Mouse (Mus musculus) embryonic facial prominence, embryonic 14.5 days (tissue): ENCODE results near the gene Gstt4. TPM values are rescaled to one million over a fixed set of nuclear protein-coding genes. Genes with fewer than 3 reads are reported as not detected.

Experiments
- ATAC-seq: fragments of 200-750 bp; cut with Nextera tagmentation; 2 replicates; pipeline ENCODE4 v1.8.0; 2017; ENCODE audit warnings: low read depth, moderate number of reproducible peaks, moderate TSS enrichment
- DNase-seq: peaks from one replicate; pipeline ENCODE4 v3.0.0-alpha.2; 2015; ENCODE audit warnings: low spot score
- H3K27ac ChIP-seq: fragments of 300-500 bp; sonication (generic); replicated peaks from 2 replicates; pipeline ENCODE4 v1.5.1; 2014; ENCODE audit warnings: low read depth, mild to moderate bottlenecking, low read length, moderate library complexity
- H3K27me3 ChIP-seq: fragments of 300-500 bp; sonication (generic); replicated peaks from 2 replicates; pipeline ENCODE4 v1.6.1; 2014; ENCODE audit warnings: low read length; ENCODE audit not compliant: control insufficient read depth, insufficient read depth
- H3K36me3 ChIP-seq: fragments of 300-500 bp; sonication (generic); 2 replicates; pipeline ENCODE4 v1.6.1; 2014; ENCODE audit warnings: low read length, mixed read lengths; ENCODE audit not compliant: control insufficient read depth, insufficient read depth
- H3K4me1 ChIP-seq: fragments of 300-500 bp; sonication (generic); 2 replicates; pipeline ENCODE4 v1.6.1; 2014; ENCODE audit warnings: antibody characterized with exemption, low read length; ENCODE audit not compliant: control insufficient read depth, insufficient read depth
- H3K4me2 ChIP-seq: fragments of 300-500 bp; sonication (generic); 2 replicates; pipeline ENCODE4 v1.6.1; 2014; ENCODE audit warnings: low read depth, mild to moderate bottlenecking, low read length, moderate library complexity, mixed read lengths
- H3K4me3 ChIP-seq: fragments of 300-500 bp; sonication (generic); 2 replicates; pipeline ENCODE4 v1.5.1; 2014; ENCODE audit warnings: low read depth, mild to moderate bottlenecking, low read length
- H3K9ac ChIP-seq: fragments of 300-500 bp; sonication (generic); 2 replicates; pipeline ENCODE4 v1.6.1; 2014; ENCODE audit warnings: low read depth, mild to moderate bottlenecking, low read length, moderate library complexity, mixed read lengths
- H3K9me3 ChIP-seq: fragments of 300-500 bp; sonication (generic); 2 replicates; pipeline ENCODE4 v1.6.1; 2016; ENCODE audit warnings: low read length; ENCODE audit not compliant: control insufficient read depth
- WGBS: fragments of 180-500 bp; shearing (Covaris S2); extraction: QIAGEN DNeasy Blood & Tissue Kit; methylation state at CpG from one replicate; pipeline ENCODE4 v1.1.7; 2014; 5-methylcytosine and 5-hydroxymethylcytosine counted together
- polyA plus RNA-seq: library from polyadenylated mRNA; unstranded; fragments of >200 nt; fragmentation: Nextera tagmentation; extraction: Ambion mirVana; gene quantifications from 2 replicates; pipeline ENCODE4 v1.2.1, GENCODE M21; 2014

The Gstt4 gene
- polyA plus RNA-seq, 1 experiment from 2014 or later = not detected

GRCm38 (mm10) chr10:75834250-75834649 is 11.9 kb upstream of the Gstt4 start:
- Histone ChIP-seq H3K27ac (no peak overlapping the region), H3K4me2 (peak overlapping the region; percentile 72), H3K4me3 (peak overlapping the region; percentile 42), H3K36me3 (no peaks in the 10 kb centered on the region), H3K9ac (peak overlapping the region; percentile 60), H3K4me1 (peaks cover 36% of the 10 kb centered on the region), H3K27me3 (peaks cover 8% of the 10 kb centered on the region; the same call in 1 of the 2 replicates), H3K9me3 (no peaks in the 10 kb centered on the region)
- peak; percentile 87 for DNase-seq
- 3% methylated on average over 21 of the region's 21 CpGs for WGBS
- ATAC-seq = no peak

DNA sequence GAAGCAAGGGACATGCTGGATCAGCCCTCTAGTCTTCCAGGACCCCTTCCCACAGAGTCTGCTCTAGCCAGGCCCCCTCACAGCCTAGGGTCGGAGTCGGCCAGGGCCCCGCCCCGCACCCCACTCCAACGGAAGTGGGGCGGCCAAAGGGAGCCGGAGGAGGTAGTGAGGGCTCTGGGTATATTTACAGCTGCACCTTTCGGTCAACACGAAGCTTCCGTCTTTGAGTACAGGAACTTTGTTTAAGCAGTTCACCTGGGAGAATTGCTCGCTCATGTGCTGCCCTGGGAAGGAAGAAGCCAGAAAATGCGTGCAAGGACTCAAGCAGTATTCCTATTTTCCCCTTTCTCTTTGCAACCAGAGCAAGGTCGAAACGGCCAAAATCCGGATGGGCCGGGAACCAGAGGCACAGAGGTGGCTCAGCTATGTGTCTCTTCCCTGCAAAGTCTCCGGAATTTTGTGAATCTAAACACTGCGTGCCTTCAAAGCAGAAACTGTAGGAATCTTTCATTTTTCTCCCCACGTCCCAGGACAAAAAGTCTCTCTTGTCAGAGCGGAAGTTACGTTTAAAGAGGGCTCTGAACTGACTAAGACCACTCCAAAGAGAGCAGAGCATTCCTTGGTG is 11.2 kb upstream of the Gstt4 start:
- Histone ChIP-seq H3K9me3 (no peaks in the 10 kb centered on the region), H3K4me2 (peak overlapping the region; percentile 72), H3K4me1 (peaks cover 36% of the 10 kb centered on the region), H3K4me3 (peak overlapping the region; percentile 42), H3K27me3 (peaks cover 8% of the 10 kb centered on the region; the same call in 1 of the 2 replicates), H3K9ac (peak overlapping the region; percentile 60), H3K36me3 (no peaks in the 10 kb centered on the region), H3K27ac (no peak overlapping the region)
- ATAC-seq (no peak), DNase-seq (no peak)
- WGBS = 12% methylated on average over 21 of the region's 21 CpGs

DNA sequence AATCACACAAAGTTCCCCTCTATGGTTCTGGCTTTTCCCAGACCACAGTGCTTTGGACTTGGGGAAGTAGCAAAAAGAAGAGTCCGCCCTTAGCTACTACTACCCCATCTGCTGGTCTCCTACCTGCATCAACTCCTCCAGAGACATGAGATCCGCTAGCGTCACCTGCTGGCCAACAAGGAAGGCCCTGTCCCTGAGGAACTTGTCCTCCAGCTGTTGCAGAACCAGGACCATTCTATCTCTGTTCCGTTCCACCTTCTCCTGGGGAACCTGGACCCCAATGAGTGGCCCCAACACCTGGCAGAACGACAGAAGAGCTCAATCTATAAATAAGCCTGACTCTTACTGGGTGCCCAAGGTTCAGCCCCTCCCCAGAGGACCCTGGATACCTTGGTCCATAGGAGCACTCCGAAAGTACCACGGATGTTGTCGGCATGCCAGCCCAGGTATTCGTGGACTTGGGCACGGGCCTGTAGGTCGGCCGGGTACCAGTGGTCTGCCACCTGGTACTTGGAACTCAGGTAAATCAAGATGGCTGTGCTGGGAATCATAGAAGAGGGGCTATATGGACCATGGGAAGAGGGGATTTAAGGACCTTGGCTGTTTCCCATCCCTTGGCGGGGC is 10.0 kb upstream of the Gstt4 start:
- Histone ChIP-seq H3K27me3 (peaks cover 8% of the 10 kb centered on the region; the same call in 1 of the 2 replicates), H3K9me3 (no peaks in the 10 kb centered on the region), H3K27ac (no peak overlapping the region), H3K9ac (no peak overlapping the region), H3K36me3 (no peaks in the 10 kb centered on the region), H3K4me1 (peaks cover 28% of the 10 kb centered on the region), H3K4me2 (no peak overlapping the region), H3K4me3 (no peak overlapping the region)
- ATAC-seq (no peak), DNase-seq (peak; percentile 64)
- 67% methylated on average over 13 of the region's 13 CpGs for WGBS

DNA sequence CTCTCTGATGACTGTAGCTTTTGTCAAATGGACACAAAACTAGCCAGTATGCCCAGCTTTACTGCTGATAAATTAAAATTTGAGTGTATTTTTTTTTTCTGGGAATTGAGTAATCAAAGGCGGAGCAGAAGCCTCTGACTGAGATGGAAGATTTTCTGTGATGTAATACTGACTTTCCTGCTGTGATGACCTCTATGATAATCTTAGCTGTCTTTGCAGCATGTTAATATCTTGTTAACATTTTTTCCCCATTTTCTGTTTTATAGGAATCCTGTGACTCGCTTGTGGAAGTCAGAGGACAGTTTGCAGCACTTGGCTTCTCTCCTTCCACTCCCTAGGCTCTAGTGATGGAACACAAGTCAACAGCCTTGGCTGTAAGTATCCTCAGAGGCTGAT is 7.9 kb upstream of the Gstt4 start:
- 77% methylated on average over 2 of the region's 2 CpGs for WGBS

GRCm38 (mm10) chr10:75829529-75830274 is 7.4 kb upstream of the Gstt4 start:
- Histone ChIP-seq H3K4me1 (peaks cover 12% of the 10 kb centered on the region), H3K36me3 (no peaks in the 10 kb centered on the region), H3K27me3 (peaks cover 7% of the 10 kb centered on the region; the same call in 1 of the 2 replicates), H3K9ac (no peak overlapping the region), H3K27ac (no peak overlapping the region), H3K4me2 (no peak overlapping the region), H3K9me3 (no peaks in the 10 kb centered on the region), H3K4me3 (no peak overlapping the region)
- DNase-seq (no peak), ATAC-seq (no peak)
- WGBS = 60% methylated on average over 2 of the region's 2 CpGs

More for the DNA sequence above, 7.9 kb upstream of the Gstt4 start:
- no peak overlapping the region for H3K4me2 ChIP-seq
- peaks cover 8% of the 10 kb centered on the region; the same call in 1 of the 2 replicates for H3K27me3 ChIP-seq
- no peak overlapping the region for H3K9ac ChIP-seq
- DNase-seq (no peak), ATAC-seq (no peak)
- H3K36me3 ChIP-seq = no peaks in the 10 kb centered on the region
- H3K4me3 ChIP-seq = no peak overlapping the region
- H3K27ac ChIP-seq = no peak overlapping the region
- H3K4me1 ChIP-seq = peaks cover 17% of the 10 kb centered on the region
- H3K9me3 ChIP-seq = no peaks in the 10 kb centered on the region

DNA sequence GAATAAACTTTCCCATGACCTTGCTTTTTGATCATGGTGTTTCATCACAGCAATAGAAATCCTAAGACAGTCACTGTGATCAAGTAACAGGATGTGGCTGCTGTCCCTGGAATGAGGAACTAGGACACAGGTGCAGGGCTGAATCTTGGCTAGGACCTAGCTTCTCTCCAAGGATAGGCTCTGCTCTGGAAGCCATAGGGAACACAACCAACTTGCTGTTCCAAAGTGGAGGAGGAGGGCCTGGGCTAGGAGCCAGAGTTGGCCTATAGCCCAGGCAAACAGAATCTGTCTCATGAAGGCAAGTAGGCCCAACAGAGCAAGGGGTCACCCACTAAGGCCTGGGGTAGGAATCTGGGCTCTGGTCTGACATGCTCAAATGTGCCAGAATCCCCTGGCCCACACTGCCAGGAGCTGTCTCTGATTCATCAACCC is 6.2 kb upstream of the Gstt4 start:
- Histone ChIP-seq H3K9me3 (no peaks in the 10 kb centered on the region), H3K27me3 (no peaks in the 10 kb centered on the region), H3K4me3 (no peak overlapping the region), H3K36me3 (no peaks in the 10 kb centered on the region), H3K4me1 (peaks cover 3% of the 10 kb centered on the region; the same call in 1 of the 2 replicates), H3K9ac (no peak overlapping the region), H3K27ac (no peak overlapping the region), H3K4me2 (no peak overlapping the region)
- peak; percentile 30 for DNase-seq
- no peak; the same call in 1 of the 2 replicates for ATAC-seq

GRCm38 (mm10) chr10:75827668-75828360 is 5.5 kb upstream of the Gstt4 start:
- Histone ChIP-seq H3K4me1 (no peaks in the 10 kb centered on the region), H3K27me3 (no peaks in the 10 kb centered on the region), H3K9me3 (no peaks in the 10 kb centered on the region; the same call in 1 of the 2 replicates), H3K36me3 (no peaks in the 10 kb centered on the region), H3K4me3 (no peak overlapping the region), H3K4me2 (no peak overlapping the region), H3K9ac (no peak overlapping the region), H3K27ac (no peak overlapping the region)
- 97% methylated on average over 4 of the region's 4 CpGs for WGBS
- DNase-seq (peak; percentile 64), ATAC-seq (peak; percentile 50; the same call in 1 of the 2 replicates)

- no peak overlapping the region for H3K4me2 ChIP-seq
- H3K9me3 ChIP-seq = no peaks in the 10 kb centered on the region; the same call in 1 of the 2 replicates
- no peak overlapping the region for H3K9ac ChIP-seq
- 84% methylated on average over 4 of the region's 4 CpGs for WGBS
- no peaks in the 10 kb centered on the region for H3K4me1 ChIP-seq
- H3K4me3 ChIP-seq = no peak overlapping the region
- DNase-seq (no peak), ATAC-seq (no peak)
- no peaks in the 10 kb centered on the region for H3K36me3 ChIP-seq
- no peak overlapping the region for H3K27ac ChIP-seq
- H3K27me3 ChIP-seq = no peaks in the 10 kb centered on the region
Measured at GRCm38 (mm10) chr10:75824530-75824929, 2.2 kb upstream of the Gstt4 start.
